Mouse (Mus musculus): ENCODE measurements around the gene Olfr136. TPM values are rescaled to one million over a fixed set of nuclear protein-coding genes. Genes with fewer than 3 reads are reported as not detected.

Olfr136 gene
- polyA plus RNA-seq (2012; rRNA removed) (not detected in 2 replicates), polyA plus RNA-seq (2014; fragmentation: Nextera tagmentation; extraction: Ambion mirVana) (not detected in 2 replicates)

GRCm38 (mm10) chr17:38329531-38329930 is at the start of gene Olfr136:
TSS of gene Olfr136 (plus strand) at chr17:38329831.
- no peaks in the 10 kb centered on the region for H3K36me3 ChIP-seq (ENCODE audit: control insufficient read depth, insufficient read depth, low read length)
- no peak within 1 kb of the TSS for H3K27ac ChIP-seq (replicated peaks; ENCODE audit: low read depth, low read length)
- H3K4me2 ChIP-seq (replicated peaks; ENCODE audit: low read depth, low read length, severe bottlenecking), result no peak within 1 kb of the TSS
- no peak within 1 kb of the TSS for H3K9ac ChIP-seq (ENCODE audit: low read depth, low read length, severe bottlenecking)
- no peak for ATAC-seq (ENCODE audit: low FRiP score, low read depth)
- H3K27me3 ChIP-seq (ENCODE audit: control insufficient read depth, insufficient read depth, low read length), result no peaks in the 10 kb centered on the region
- no peak for TF ChIP-seq POLR2A (IDR thresholded peaks at IDR 0.05; ENCODE audit: borderline replicate concordance, extremely low read depth, insufficient read depth, insufficient read length)
- peaks cover 4% of the 10 kb centered on the region; the same call in 1 of the 2 replicates for H3K9me3 ChIP-seq (ENCODE audit: control insufficient read depth, low read length)
- DNase-seq (ENCODE audit: low spot score), result no peak
- no peak within 1 kb of the TSS for H3K4me3 ChIP-seq (replicated peaks; ENCODE audit: low read length)
- no peaks in the 10 kb centered on the region for H3K4me1 ChIP-seq (ENCODE audit: control insufficient read depth, insufficient read depth, low read length)

DNA sequence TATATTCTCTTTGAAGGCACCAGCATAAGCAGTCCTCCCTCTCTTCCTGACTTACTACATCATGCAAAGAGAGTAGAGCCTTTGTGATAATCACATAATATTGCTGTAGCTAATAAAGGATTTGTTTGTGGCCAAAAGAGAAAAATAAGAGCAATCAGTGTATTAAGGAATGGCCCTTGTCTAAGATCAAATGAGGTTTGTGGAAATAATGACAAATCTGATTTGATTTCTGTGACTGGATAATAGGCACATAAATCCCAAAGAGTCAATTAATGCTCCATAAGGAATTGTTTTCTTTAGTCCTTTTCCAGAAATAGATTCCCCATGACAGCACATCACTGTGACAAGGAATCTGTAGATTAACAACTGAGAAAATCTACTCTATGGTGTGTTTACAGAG is 22.2 kb upstream of the Olfr136 start, which contains the start of gene Olfr137:
Olfr137 (minus strand) TSS at position 101 of the 400 bp plus-strand sequence.
- no peak within 1 kb of the TSS for H3K27ac ChIP-seq (replicated peaks; ENCODE audit: low read depth, low read length)
- H3K4me1 ChIP-seq (ENCODE audit: control insufficient read depth, insufficient read depth, low read length), result no peaks in the 10 kb centered on the region
- H3K27me3 ChIP-seq (ENCODE audit: control insufficient read depth, insufficient read depth, low read length), result no peaks in the 10 kb centered on the region
- peaks cover 7% of the 10 kb centered on the region; the same call in 1 of the 2 replicates for H3K9me3 ChIP-seq (ENCODE audit: control insufficient read depth, low read length)
- ATAC-seq (ENCODE audit: low FRiP score, low read depth), result no peak
- no peak for TF ChIP-seq POLR2A (IDR thresholded peaks at IDR 0.05; ENCODE audit: borderline replicate concordance, extremely low read depth, insufficient read depth, insufficient read length)
- no peak for DNase-seq (ENCODE audit: low spot score)
- no peaks in the 10 kb centered on the region for H3K36me3 ChIP-seq (ENCODE audit: control insufficient read depth, insufficient read depth, low read length)
- no peak within 1 kb of the TSS for H3K9ac ChIP-seq (ENCODE audit: low read depth, low read length, severe bottlenecking)
- no peak within 1 kb of the TSS for H3K4me3 ChIP-seq (replicated peaks; ENCODE audit: low read length)
- no peak within 1 kb of the TSS for H3K4me2 ChIP-seq (replicated peaks; ENCODE audit: low read depth, low read length, severe bottlenecking)

Other genes starting within 250 kb of the Olfr136 start
- not detected in 2 replicates for gene Olfr131, start 241.1 kb upstream of the Olfr136 start, polyA plus RNA-seq (2012; rRNA removed)
- not detected in 2 replicates for gene Olfr131, start 241.1 kb upstream of the Olfr136 start, polyA plus RNA-seq (2014; fragmentation: Nextera tagmentation; extraction: Ambion mirVana)
- not detected in 2 replicates for gene Olfr132, start 195.3 kb upstream of the Olfr136 start, polyA plus RNA-seq (2012; rRNA removed)
- not detected in 2 replicates for gene Olfr132, start 195.3 kb upstream of the Olfr136 start, polyA plus RNA-seq (2014; fragmentation: Nextera tagmentation; extraction: Ambion mirVana)
- not detected in 2 replicates for gene Olfr133, start 184.6 kb upstream of the Olfr136 start, polyA plus RNA-seq (2012; rRNA removed)
- gene Olfr133, start 184.6 kb upstream of the Olfr136 start, polyA plus RNA-seq (2014; fragmentation: Nextera tagmentation; extraction: Ambion mirVana), result not detected in 2 replicates
- gene Olfr134, start 158.4 kb upstream of the Olfr136 start, polyA plus RNA-seq (2012; rRNA removed), result not detected in 2 replicates
- not detected in 2 replicates for gene Olfr134, start 158.4 kb upstream of the Olfr136 start, polyA plus RNA-seq (2014; fragmentation: Nextera tagmentation; extraction: Ambion mirVana)
- not detected in 2 replicates for gene Olfr135, start 125.5 kb upstream of the Olfr136 start, polyA plus RNA-seq (2012; rRNA removed)
- gene Olfr135, start 125.5 kb upstream of the Olfr136 start, polyA plus RNA-seq (2014; fragmentation: Nextera tagmentation; extraction: Ambion mirVana), result not detected in 2 replicates
- not detected in 2 replicates for gene Olfr138, start 68.8 kb upstream of the Olfr136 start, polyA plus RNA-seq (2012; rRNA removed)
- gene Olfr138, start 68.8 kb upstream of the Olfr136 start, polyA plus RNA-seq (2014; fragmentation: Nextera tagmentation; extraction: Ambion mirVana), result not detected in 2 replicates
- gene Olfr137, start 22.3 kb upstream of the Olfr136 start, polyA plus RNA-seq (2012; rRNA removed), result not detected in 2 replicates
- not detected in 2 replicates for gene Olfr137, start 22.3 kb upstream of the Olfr136 start, polyA plus RNA-seq (2014; fragmentation: Nextera tagmentation; extraction: Ambion mirVana)
- not detected in 2 replicates for gene Esp36, start 90.4 kb downstream of the Olfr136 start, polyA plus RNA-seq (2012; rRNA removed)
- not detected in 2 replicates for gene Esp36, start 90.4 kb downstream of the Olfr136 start, polyA plus RNA-seq (2014; fragmentation: Nextera tagmentation; extraction: Ambion mirVana)
- gene Esp34, start 224.4 kb downstream of the Olfr136 start, polyA plus RNA-seq (2012; rRNA removed), result not detected in 2 replicates
- not detected in 2 replicates for gene Esp34, start 224.4 kb downstream of the Olfr136 start, polyA plus RNA-seq (2014; fragmentation: Nextera tagmentation; extraction: Ambion mirVana)